Mouse (Mus musculus): ENCODE results near the gene Gypa. TPM values are rescaled to one million over a fixed set of nuclear protein-coding genes. Genes with fewer than 3 reads are reported as not detected.
A peak's percentile ranks its signal among the peaks of the same experiment; 100 is the strongest.

The Gypa gene
- total RNA-seq (2012; rRNA removed) = 0.09 and 0.21 TPM in 2 replicates

DNA sequence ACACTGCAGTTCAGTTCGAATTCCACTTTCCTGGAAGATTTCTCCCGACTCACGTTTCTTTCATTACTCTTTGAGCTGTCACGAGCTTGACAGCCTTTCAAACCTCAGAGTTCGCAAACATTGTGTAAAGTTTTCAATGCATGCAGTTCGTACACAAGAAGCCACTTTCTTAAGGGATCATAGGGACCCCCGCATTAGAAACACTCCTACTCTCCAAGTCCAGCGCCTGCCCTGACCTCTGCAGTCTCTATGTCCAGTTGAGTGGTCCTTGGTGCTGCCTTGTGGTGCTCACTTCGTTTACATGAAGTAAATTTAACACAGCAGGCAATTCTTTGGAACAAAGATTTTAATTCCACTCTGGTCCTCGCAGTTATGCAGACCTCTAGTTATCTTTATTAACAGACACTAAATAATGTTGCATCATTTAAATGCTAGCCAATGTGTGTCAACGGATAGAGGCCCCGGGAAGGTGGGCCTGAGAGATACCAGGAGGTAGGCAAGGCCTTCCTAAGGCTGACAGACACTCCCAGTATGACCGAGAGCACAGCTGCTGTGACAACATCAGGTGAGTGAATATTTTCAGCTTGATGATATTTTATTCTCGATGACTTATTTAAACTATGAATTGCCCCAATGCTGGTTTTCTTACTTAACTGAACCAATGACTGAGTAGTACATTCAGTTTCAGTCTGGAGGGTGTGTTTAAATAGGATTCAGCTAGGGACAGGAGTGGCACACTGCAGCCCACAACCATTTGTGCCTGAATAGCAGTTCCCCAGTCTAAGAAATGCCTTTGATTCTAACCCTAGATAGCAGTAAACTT is at the start of gene Gypa:
Gypa (plus strand) TSS at position 259 of the 823 bp plus-strand sequence.
- Histone ChIP-seq H3K9me3 (ENCODE audit: control insufficient read depth, insufficient read depth, low read depth, low read length) (no peaks in the 10 kb centered on the region), H3K9ac (ENCODE audit: insufficient read depth, low read depth, low read length, poor library complexity, severe bottlenecking) (peak within 1 kb of the TSS; percentile 31; the same call in 1 of the 2 replicates), H3K36me3 (ENCODE audit: control insufficient read depth, insufficient read depth, low read length, poor library complexity, severe bottlenecking) (no peaks in the 10 kb centered on the region), H3K4me1 (ENCODE audit: control insufficient read depth in 2 of 2, insufficient read depth in 2 of 2, low read length in 2 of 2, poor library complexity in 1 of 2) (peaks cover 2 to 5% of the 10 kb centered on the region in 2 experiments; a peak in 2 of 4 replicates), H3K27ac (ENCODE audit: insufficient read depth, low read depth, low read length, poor library complexity, severe bottlenecking) (no peak within 1 kb of the TSS), H3K4me3 (ENCODE audit: insufficient read depth in 1 of 2, low read depth in 1 of 2, low read length in 2 of 2, poor library complexity in 1 of 2, severe bottlenecking in 1 of 2) (peak within 1 kb of the TSS; percentile 27 to 44)
- no peak for DNase-seq (ENCODE audit: low read depth, low spot score)
- TF ChIP-seq HCFC1 (IDR thresholded peaks at IDR 0.05; ENCODE audit: borderline replicate concordance, insufficient read depth, low read length) (no peak), ZC3H11A (IDR thresholded peaks at IDR 0.05; ENCODE audit: borderline replicate concordance, low read depth, low read length) (no peak), ZNF384 (IDR thresholded peaks at IDR 0.05; ENCODE audit: low read depth, low read length) (no peak), MAFK (IDR thresholded peaks at IDR 0.05; ENCODE audit: insufficient read depth, low read depth, low read length) (no peak), CHD2 (IDR thresholded peaks at IDR 0.05; ENCODE audit: low read depth, low read length) (no peak)
- in situ Hi-C loops (cut with MboI; ENCODE audit: low sequenced_read_pairs in 2 of 2, unreplicated experiment in 2 of 2) = loop anchor here (5.0 to 10.0 kb wide), 2 partner anchors 191 to 194 kb away; no protein-coding TSS in a partner anchor

DNA sequence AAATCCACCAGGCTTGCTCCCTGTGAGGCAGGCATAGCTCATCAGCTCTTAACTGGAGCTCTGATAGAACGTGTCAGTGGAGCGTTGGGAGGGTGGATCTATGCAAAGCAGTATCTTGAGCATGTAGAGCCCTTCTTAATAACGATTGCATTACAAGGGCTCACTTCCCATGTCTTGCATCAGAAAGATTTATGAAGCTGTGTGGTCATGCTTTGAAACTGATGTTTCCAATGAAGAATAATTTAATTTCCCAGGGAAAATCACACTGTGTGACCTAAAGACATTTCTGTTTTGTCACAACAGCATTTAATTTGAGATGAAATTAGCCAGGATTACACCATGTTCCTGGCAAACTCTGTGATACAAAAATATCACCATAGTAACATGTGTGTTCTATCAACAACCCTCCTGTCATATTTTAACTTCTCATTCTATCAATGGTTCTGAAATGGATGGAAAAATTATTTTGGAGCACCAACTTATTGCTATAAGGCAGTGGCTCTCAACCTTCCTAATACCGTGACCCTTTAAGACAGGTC is 49.0 kb upstream of the Gypa start:
- TF ChIP-seq MAFK (IDR thresholded peaks at IDR 0.05; ENCODE audit: insufficient read depth, low read depth, low read length) (no peak), CHD2 (IDR thresholded peaks at IDR 0.05; ENCODE audit: low read depth, low read length) (no peak), ZC3H11A (IDR thresholded peaks at IDR 0.05; ENCODE audit: borderline replicate concordance, low read depth, low read length) (no peak), HCFC1 (IDR thresholded peaks at IDR 0.05; ENCODE audit: borderline replicate concordance, insufficient read depth, low read length) (no peak), ZNF384 (IDR thresholded peaks at IDR 0.05; ENCODE audit: low read depth, low read length) (no peak)
- no peaks in the 10 kb centered on the region for H3K4me1 ChIP-seq (ENCODE audit: control insufficient read depth in 2 of 2, insufficient read depth in 2 of 2, low read length in 2 of 2, poor library complexity in 1 of 2)
- in situ Hi-C loops (cut with MboI; ENCODE audit: low sequenced_read_pairs in 2 of 2, unreplicated experiment in 2 of 2) = no loop called here
- no peaks in the 10 kb centered on the region for H3K9me3 ChIP-seq (ENCODE audit: control insufficient read depth, insufficient read depth, low read depth, low read length)
- H3K27ac ChIP-seq (ENCODE audit: insufficient read depth, low read depth, low read length, poor library complexity, severe bottlenecking) = no peak overlapping the region
- no peak overlapping the region for H3K9ac ChIP-seq (ENCODE audit: insufficient read depth, low read depth, low read length, poor library complexity, severe bottlenecking)
- DNase-seq (ENCODE audit: low read depth, low spot score) = no peak
- H3K4me3 ChIP-seq (ENCODE audit: insufficient read depth in 1 of 2, low read depth in 1 of 2, low read length in 2 of 2, poor library complexity in 1 of 2, severe bottlenecking in 1 of 2) = no peak overlapping the region
- H3K36me3 ChIP-seq (ENCODE audit: control insufficient read depth, insufficient read depth, low read length, poor library complexity, severe bottlenecking) = no peaks in the 10 kb centered on the region

DNA sequence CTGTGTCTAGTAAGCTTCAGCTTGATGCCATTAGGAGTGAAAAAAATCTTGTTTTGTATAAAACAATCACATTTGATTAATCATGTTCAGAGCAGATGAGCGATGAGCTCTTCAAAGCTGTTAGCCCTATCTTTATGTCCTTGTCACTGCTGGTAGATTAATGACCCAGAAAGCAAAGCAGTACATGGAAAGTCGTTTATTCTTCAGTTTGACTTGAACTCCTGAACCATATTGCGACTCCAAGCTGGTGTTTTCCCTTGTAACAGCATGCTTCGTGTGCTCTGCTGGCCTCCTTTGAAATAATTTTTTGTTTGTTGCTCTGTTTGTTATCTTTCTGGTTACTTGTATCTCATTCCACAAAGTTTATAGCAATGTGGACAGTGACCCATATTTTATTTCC is 46.4 kb upstream of the Gypa start:
- Histone ChIP-seq H3K36me3 (ENCODE audit: control insufficient read depth, insufficient read depth, low read length, poor library complexity, severe bottlenecking) (no peaks in the 10 kb centered on the region), H3K9ac (ENCODE audit: insufficient read depth, low read depth, low read length, poor library complexity, severe bottlenecking) (no peak overlapping the region), H3K27ac (ENCODE audit: insufficient read depth, low read depth, low read length, poor library complexity, severe bottlenecking) (no peak overlapping the region), H3K4me3 (ENCODE audit: insufficient read depth in 1 of 2, low read depth in 1 of 2, low read length in 2 of 2, poor library complexity in 1 of 2, severe bottlenecking in 1 of 2) (no peak overlapping the region), H3K9me3 (ENCODE audit: control insufficient read depth, insufficient read depth, low read depth, low read length) (no peaks in the 10 kb centered on the region), H3K4me1 (ENCODE audit: control insufficient read depth in 2 of 2, insufficient read depth in 2 of 2, low read length in 2 of 2, poor library complexity in 1 of 2) (no peaks in the 10 kb centered on the region)
- TF ChIP-seq ZC3H11A (IDR thresholded peaks at IDR 0.05; ENCODE audit: borderline replicate concordance, low read depth, low read length) (no peak), CHD2 (IDR thresholded peaks at IDR 0.05; ENCODE audit: low read depth, low read length) (no peak), MAFK (IDR thresholded peaks at IDR 0.05; ENCODE audit: insufficient read depth, low read depth, low read length) (no peak), HCFC1 (IDR thresholded peaks at IDR 0.05; ENCODE audit: borderline replicate concordance, insufficient read depth, low read length) (no peak), ZNF384 (IDR thresholded peaks at IDR 0.05; ENCODE audit: low read depth, low read length) (no peak)
- in situ Hi-C loops (cut with MboI; ENCODE audit: low sequenced_read_pairs in 2 of 2, unreplicated experiment in 2 of 2) = no loop called here
- DNase-seq (ENCODE audit: low read depth, low spot score) = no peak

DNA sequence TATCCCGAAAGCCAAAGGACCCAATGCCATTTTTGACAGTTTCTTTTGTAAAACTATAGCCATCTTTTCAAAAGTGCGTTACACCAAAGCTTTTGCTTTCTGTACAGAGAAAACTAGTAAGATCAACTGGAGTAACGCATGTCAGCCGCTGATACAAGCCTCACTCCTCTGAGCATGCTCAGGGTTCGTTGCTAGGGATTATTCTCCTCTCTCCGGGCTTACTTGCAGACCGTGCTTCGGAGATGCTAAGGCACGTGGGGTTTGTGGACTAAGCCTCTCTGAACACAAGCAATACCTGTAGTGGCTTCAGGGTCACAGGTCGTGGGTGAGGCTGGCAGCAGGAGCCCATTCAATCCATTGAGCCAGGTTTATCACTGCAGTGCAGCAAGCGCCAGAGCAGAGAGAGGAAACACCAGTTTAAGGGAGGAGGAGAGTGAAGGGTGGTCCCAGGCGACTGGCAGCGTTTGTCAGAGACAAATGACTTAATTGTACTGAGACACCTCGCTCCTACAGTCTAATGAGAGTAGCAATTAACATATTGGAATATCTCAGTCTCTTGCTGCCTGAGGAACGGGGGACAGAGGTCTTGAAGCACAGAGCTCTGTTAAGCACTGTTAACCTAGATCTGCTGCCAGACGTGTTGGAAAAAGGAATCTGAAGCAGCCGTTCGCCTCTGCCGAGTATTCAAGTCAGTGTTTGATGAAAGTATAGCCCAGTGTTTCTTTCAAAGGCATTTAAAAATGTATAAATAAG is 41.5 kb upstream of the Gypa start:
- Histone ChIP-seq H3K4me3 (ENCODE audit: insufficient read depth in 1 of 2, low read depth in 1 of 2, low read length in 2 of 2, poor library complexity in 1 of 2, severe bottlenecking in 1 of 2) (no peak overlapping the region), H3K4me1 (ENCODE audit: control insufficient read depth in 2 of 2, insufficient read depth in 2 of 2, low read length in 2 of 2, poor library complexity in 1 of 2) (no peaks in the 10 kb centered on the region), H3K36me3 (ENCODE audit: control insufficient read depth, insufficient read depth, low read length, poor library complexity, severe bottlenecking) (no peaks in the 10 kb centered on the region), H3K9ac (ENCODE audit: insufficient read depth, low read depth, low read length, poor library complexity, severe bottlenecking) (no peak overlapping the region), H3K27ac (ENCODE audit: insufficient read depth, low read depth, low read length, poor library complexity, severe bottlenecking) (no peak overlapping the region), H3K9me3 (ENCODE audit: control insufficient read depth, insufficient read depth, low read depth, low read length) (no peaks in the 10 kb centered on the region)
- in situ Hi-C loops (cut with MboI; ENCODE audit: low sequenced_read_pairs in 2 of 2, unreplicated experiment in 2 of 2) = no loop called here
- DNase-seq (ENCODE audit: low read depth, low spot score) = no peak
- TF ChIP-seq HCFC1 (IDR thresholded peaks at IDR 0.05; ENCODE audit: borderline replicate concordance, insufficient read depth, low read length) (no peak), CHD2 (IDR thresholded peaks at IDR 0.05; ENCODE audit: low read depth, low read length) (no peak), MAFK (IDR thresholded peaks at IDR 0.05; ENCODE audit: insufficient read depth, low read depth, low read length) (no peak), ZC3H11A (IDR thresholded peaks at IDR 0.05; ENCODE audit: borderline replicate concordance, low read depth, low read length) (no peak), ZNF384 (IDR thresholded peaks at IDR 0.05; ENCODE audit: low read depth, low read length) (no peak)

Measured in ES-E14 (cell line).